Mouse (Mus musculus) left cerebral cortex, adult 6 months (tissue): ENCODE results near the gene Zfp426. TPM values are rescaled to one million over a fixed set of nuclear protein-coding genes. Genes with fewer than 3 reads are reported as not detected.

Source experiments
- long read RNA-seq, 2 experiments: library from polyadenylated mRNA; unstranded; transcript quantifications; one replicate each; pipeline ENCODE4 v2.0.0; 2019 to 2020
- polyA plus RNA-seq: library from polyadenylated mRNA; unstranded; fragments of <200 nt; fragmentation: Nextera tagmentation; gene quantifications from 2 replicates; pipeline ENCODE4 v1.2.3, GENCODE M21; 2021

The Zfp426 gene
- polyA plus RNA-seq: 12.2 and 14.0 TPM in 2 replicates
- long read RNA-seq, experiment 1, transcript Zfp426-202 (7 exons, 3,557 nt): major isoform, 12 of 87 reads
- long read RNA-seq, experiment 1, partial matches to known transcripts: 26 of 87 reads
- long read RNA-seq, experiment 1, other reads (novel, unspliced or antisense): 45 of 87 reads
- long read RNA-seq, experiment 2, partial matches to known transcripts: 5 of 23 reads
- long read RNA-seq, experiment 2, other reads (novel, unspliced or antisense): 16 of 23 reads

DNA sequence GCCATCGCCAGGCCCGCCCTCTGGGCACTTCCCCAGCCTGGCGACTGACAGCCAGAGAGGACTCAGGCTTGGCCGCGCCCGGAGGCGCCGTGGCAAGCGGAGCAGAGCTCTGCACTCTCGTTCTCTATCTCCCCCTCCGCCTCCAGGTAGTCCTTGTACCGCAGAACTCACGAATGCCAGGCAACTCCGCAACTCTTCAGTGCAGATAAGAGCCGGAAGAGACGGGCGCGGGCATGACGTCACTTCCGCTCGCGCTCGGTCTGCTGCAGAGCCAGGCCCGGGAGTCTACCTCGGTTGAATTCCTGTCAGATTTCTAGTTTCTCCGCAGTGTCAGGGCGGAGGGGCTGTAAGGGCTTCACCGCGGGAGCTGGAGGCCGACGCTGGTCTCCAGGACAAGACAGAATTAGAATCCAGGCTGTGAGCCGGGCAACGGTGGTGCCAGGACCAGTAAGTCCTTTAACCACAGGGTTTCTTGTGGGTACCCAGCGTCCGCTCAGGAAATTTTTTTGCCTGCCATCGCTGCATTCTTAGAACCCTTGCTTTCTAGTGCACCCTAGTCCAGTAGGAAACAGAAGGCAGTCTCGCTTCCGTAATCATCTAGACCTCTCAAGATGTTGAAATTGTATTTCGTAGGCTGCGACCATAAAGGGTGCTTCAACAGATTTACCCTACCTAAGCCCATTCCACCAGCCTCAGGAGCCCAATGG, at the start of gene Zfp426:
Zfp426 (minus strand) TSS at position 220 of the 707 bp plus-strand sequence.

GRCm38 (mm10) chr9:20521306-20521957, 28.9 kb upstream of the Zfp426 start, which contains the start of gene Zfp266:
Gene Zfp266, minus strand, starts transcription at chr9:20521417.

DNA sequence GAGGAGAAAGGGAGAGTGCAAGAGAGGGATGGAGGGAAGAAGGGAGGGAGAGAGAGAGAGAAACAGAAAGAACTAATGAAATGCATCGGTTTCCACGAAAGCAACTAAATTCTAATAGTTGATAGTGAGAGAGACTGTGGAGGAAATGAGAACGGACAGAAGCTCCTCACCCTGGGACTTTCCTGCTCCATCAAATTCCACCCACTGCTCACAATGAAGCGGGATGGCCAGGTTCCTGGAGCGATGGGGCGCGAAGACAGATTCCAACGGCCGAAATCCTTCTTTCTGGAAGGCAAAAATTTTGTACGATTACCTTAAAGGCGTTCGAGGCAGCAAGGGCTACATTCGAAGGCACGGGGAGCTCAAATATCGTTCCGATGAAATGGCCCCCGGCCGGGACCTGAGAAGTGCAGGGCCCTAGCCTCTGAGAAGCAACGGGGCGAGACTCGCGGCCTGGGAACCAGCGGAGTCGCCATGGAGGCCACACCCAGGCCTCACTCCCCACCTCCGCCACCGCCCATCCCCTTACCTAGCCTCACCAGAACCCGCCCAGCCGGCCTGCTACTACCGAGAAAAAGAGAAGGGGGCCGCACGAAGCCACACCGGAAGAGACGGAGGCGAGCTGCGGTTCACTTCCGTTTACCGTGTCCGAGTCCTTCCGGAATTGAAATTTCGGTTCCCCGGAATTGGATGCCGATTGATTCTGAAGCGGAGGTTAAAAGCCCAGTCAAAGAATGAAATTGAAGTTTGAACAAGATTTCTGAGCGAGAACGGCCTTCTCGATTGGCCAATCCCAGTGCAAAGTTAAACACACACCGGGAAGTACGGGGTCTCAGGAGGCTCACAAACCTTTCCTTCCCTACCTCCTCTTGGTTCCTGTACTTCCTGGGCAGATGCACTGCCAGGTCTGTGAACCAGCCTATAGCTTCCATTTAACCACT, 32.9 kb downstream of the Zfp426 start, which contains the start of gene Zfp26:
Zfp26 (minus strand) TSS at position 786 of the 941 bp plus-strand sequence.

Other genes starting within 250 kb of the Zfp426 start
- not detected in 2 replicates for gene Olfr39, start 210.4 kb downstream of the Zfp426 start, polyA plus RNA-seq
- not detected in 2 replicates for gene Olfr873, start 194.2 kb downstream of the Zfp426 start, polyA plus RNA-seq
- 0.06 and 0.18 TPM in 2 replicates for gene Olfr18, start 156.7 kb downstream of the Zfp426 start, polyA plus RNA-seq
- 48.4 and 55.7 TPM in 2 replicates for gene Zfp560, start 107.6 kb downstream of the Zfp426 start, polyA plus RNA-seq
- gene Zfp26, start 32.6 kb downstream of the Zfp426 start, polyA plus RNA-seq: 6.8 and 8.5 TPM in 2 replicates
- gene Zfp266, start 28.7 kb upstream of the Zfp426 start, polyA plus RNA-seq: 26.1 and 28.8 TPM in 2 replicates
- 13.6 and 24.8 TPM in 2 replicates for gene Zfp846, start 88.5 kb upstream of the Zfp426 start, polyA plus RNA-seq
- 894 and 916 TPM in 2 replicates for gene Ubl5, start 150.1 kb upstream of the Zfp426 start, polyA plus RNA-seq
- 6.9 and 8.7 TPM in 2 replicates for gene Fbxl12, start 152.0 kb upstream of the Zfp426 start, polyA plus RNA-seq
- 57.8 and 76.3 TPM in 2 replicates for gene Pin1, start 159.3 kb upstream of the Zfp426 start, polyA plus RNA-seq